Mouse (Mus musculus) midbrain, postnatal 0 days (tissue): Measurements from ENCODE around the gene Pcbp1. TPM values are rescaled to one million over a fixed set of nuclear protein-coding genes. Genes with fewer than 3 reads are reported as not detected.
"Not testable (repeated sequence)": the region's sequence is repeated elsewhere in the genome, so short reads cannot be mapped to it uniquely, and the experiment has no call there.

Experiments
- ATAC-seq: fragments of 200-750 bp; cut with Nextera tagmentation; 2 replicates; pipeline ENCODE4 v1.8.0; 2017; ENCODE audit warnings: moderate number of reproducible peaks, mild to moderate bottlenecking, moderate TSS enrichment, moderate library complexity; ENCODE audit not compliant: low FRiP score
- DNase-seq: peaks from one replicate; pipeline ENCODE4 v3.0.0-alpha.2; 2015; ENCODE audit warnings: low spot score
- H3K27ac ChIP-seq: fragments of 300-500 bp; sonication (generic); 2 replicates; pipeline ENCODE4 v1.5.1; 2014; ENCODE audit warnings: low read depth, mild to moderate bottlenecking, low read length, mixed read lengths
- H3K27me3 ChIP-seq: fragments of 300-500 bp; sonication (generic); 2 replicates; pipeline ENCODE4 v1.6.1; 2014; ENCODE audit warnings: low read length, control low read depth, mixed read lengths; ENCODE audit not compliant: insufficient read depth
- H3K36me3 ChIP-seq: fragments of 300-500 bp; sonication (generic); 2 replicates; pipeline ENCODE4 v1.6.1; 2014; ENCODE audit warnings: low read length, control low read depth, mixed read lengths; ENCODE audit not compliant: insufficient read depth
- H3K4me1 ChIP-seq: fragments of 300-500 bp; sonication (generic); 2 replicates; pipeline ENCODE4 v1.6.1; 2014; ENCODE audit warnings: mild to moderate bottlenecking, control low read depth, antibody characterized with exemption, low read length, mixed read lengths; ENCODE audit not compliant: insufficient read depth
- H3K4me2 ChIP-seq: fragments of 300-500 bp; sonication (generic); 2 replicates; pipeline ENCODE4 v1.6.1; 2014; ENCODE audit warnings: low read depth, mild to moderate bottlenecking, low read length, mixed read lengths; ENCODE audit not compliant: poor library complexity, severe bottlenecking
- H3K4me3 ChIP-seq: fragments of 300-500 bp; sonication (generic); 2 replicates; pipeline ENCODE4 v1.5.1; 2014; ENCODE audit warnings: low read depth, mild to moderate bottlenecking, low read length, moderate library complexity
- H3K9ac ChIP-seq: fragments of 300-500 bp; sonication (generic); replicated peaks from 2 replicates; pipeline ENCODE4 v1.6.1; 2014; ENCODE audit warnings: mild to moderate bottlenecking, low read length, moderate library complexity, mixed read lengths; ENCODE audit not compliant: poor library complexity, severe bottlenecking
- H3K9me3 ChIP-seq: fragments of 300-500 bp; sonication (generic); 2 replicates; pipeline ENCODE4 v1.6.1; 2016; ENCODE audit warnings: low read length, control low read depth
- CTCF ChIP-seq: IDR thresholded peaks from 2 replicates; pipeline ENCODE4 v1.5.1; 2016; ENCODE audit warnings: antibody characterized with exemption, mild to moderate bottlenecking
- WGBS: fragments of 180-500 bp; shearing (Covaris S2); extraction: QIAGEN DNeasy Blood & Tissue Kit; methylation state at CpG from one replicate; pipeline ENCODE4 v1.1.7; 2014; 5-methylcytosine and 5-hydroxymethylcytosine counted together
- polyA plus RNA-seq: library from polyadenylated mRNA; unstranded; fragments of >200 nt; fragmentation: Nextera tagmentation; extraction: Ambion mirVana; gene quantifications from 2 replicates; pipeline ENCODE4 v1.2.1, GENCODE M21; 2015
- total RNA-seq: library from RNA; depleted of rRNA; stranded (reverse); fragments of >200 nt; gene quantifications from 2 replicates; pipeline ENCODE4 v1.2.3, GENCODE M21; 2014

Gene Pcbp1
- total and polyA plus RNA-seq, 2 experiments from 2014 or later: 72.8 to 292 TPM

DNA sequence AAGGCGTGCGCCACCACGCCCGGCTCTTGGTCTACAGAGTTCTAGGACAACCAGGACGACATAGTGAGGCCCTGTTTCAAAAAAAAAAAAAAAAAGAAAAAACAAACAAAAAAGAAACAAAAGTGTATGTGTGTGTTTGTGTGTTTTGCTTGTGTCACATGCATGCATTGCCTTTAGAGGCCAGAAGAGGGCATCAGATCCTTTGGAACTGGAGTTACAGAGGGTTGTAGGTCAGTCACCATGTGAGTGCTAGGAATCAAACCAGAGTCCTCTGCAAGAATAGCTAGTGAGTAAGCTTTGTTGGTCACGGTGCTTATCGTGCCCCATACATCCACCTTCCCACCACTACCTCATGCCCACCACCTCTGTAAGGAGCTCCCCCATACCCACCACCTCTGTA is 31.4 kb downstream of the Pcbp1 start:
- Histone ChIP-seq H3K4me2 (no peak overlapping the region), H3K4me1 (no peaks in the 10 kb centered on the region), H3K27ac (no peak overlapping the region), H3K9ac (no peak overlapping the region), H3K27me3 (no peaks in the 10 kb centered on the region), H3K4me3 (no peak overlapping the region), H3K9me3 (no peaks in the 10 kb centered on the region), H3K36me3 (no peaks in the 10 kb centered on the region)
- DNase-seq (no peak), ATAC-seq (no peak)
- peak; percentile 31 for TF ChIP-seq CTCF
- 94% methylated on average over 7 of the region's 7 CpGs for WGBS

DNA sequence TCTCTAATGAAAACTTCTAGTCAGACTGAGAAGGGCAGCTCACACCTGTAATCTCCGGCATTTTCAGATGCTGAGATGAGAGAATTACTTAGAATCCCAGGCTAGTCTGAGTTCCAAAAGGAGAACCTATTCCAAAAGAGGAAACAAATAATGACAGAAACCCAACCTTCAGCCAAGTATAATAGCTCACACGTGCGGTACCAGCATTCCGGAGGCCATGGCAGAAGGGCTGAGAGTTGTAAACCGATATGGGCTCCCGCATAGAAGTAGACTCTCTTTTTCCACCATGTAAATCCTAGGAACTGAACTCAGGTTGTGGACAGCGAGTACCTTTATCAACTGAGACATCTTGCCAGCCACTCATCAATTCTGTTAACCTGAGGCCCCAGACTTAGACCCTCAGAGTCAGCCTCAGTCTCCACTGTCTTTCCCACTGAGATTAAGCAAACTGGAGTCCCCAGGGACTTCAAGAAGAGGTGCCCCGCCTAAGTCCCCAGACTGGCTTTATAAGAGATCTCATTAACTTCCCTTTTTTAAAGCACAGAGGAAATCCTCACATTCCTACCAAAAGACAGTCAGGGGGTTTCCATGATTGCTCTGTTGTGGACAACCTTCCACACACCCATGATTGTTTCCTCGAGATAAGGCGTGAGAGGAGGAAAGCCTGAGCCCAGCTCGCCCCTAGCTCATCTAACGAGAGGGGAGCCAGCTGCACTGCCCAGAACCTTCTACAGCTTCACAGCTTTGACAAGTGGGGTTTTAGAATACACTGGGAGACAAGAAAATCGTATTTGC is 32.5 kb downstream of the Pcbp1 start:
- no peaks in the 10 kb centered on the region for H3K36me3 ChIP-seq
- 74% methylated on average over 13 of the region's 13 CpGs for WGBS
- H3K27me3 ChIP-seq: no peaks in the 10 kb centered on the region
- DNase-seq (no peak), ATAC-seq (no peak)
- no peak overlapping the region for H3K4me2 ChIP-seq
- no peaks in the 10 kb centered on the region for H3K4me1 ChIP-seq
- H3K9ac ChIP-seq: no peak overlapping the region
- no peaks in the 10 kb centered on the region for H3K9me3 ChIP-seq
- TF ChIP-seq CTCF: no peak
- H3K4me3 ChIP-seq: no peak overlapping the region
- no peak overlapping the region for H3K27ac ChIP-seq

DNA sequence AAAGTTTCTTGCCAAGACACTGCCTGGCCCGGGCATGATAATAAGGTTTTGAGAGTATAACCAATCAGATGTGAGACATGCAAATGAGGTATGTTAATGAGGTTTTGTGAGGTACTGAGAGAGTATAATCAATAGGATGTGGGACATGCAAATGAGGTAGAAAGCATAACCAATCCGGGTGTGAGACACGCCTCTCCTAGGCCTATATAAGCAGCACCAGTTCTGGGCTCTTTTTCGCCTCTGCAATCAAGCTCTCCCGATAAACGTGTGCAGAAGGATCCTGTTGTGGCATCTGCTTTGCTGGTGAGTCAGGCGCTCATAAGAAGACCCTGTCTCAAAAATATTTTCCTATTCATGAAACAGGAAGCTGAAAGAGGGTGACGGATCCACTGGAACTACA is 35.7 kb downstream of the Pcbp1 start:
- WGBS: 89% methylated on average over 8 of the region's 8 CpGs
- not testable (repeated sequence) for DNase-seq, H3K4me1 ChIP-seq, H3K9ac ChIP-seq, H3K9me3 ChIP-seq, H3K4me3 ChIP-seq, H3K27ac ChIP-seq, H3K36me3 ChIP-seq, ATAC-seq, H3K27me3 ChIP-seq, H3K4me2 ChIP-seq

DNA sequence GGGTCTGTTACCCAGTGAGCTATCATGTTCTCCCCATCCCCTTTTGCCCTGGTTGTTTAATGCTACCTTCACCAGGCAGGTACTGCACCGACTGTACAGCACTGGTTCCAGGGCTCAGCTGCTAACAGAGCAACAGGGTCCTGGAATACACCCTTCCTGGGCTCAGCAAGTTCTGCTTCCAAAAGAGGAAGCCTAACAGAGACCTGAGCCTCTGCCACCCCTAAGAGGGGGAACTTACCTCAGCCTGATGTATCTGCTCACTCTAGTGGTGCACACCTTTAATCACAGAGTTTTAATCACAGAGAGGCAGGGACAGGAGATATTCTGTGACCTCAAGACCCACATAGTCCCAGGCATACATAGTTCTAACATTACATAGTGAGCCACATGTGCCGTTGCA is 36.2 kb downstream of the Pcbp1 start:
- ATAC-seq (no peak), DNase-seq (no peak)
- Histone ChIP-seq H3K4me1 (peaks cover 10% of the 10 kb centered on the region), H3K9me3 (no peaks in the 10 kb centered on the region), H3K4me2 (no peak overlapping the region), H3K27ac (no peak overlapping the region), H3K9ac (no peak overlapping the region), H3K36me3 (no peaks in the 10 kb centered on the region), H3K27me3 (no peaks in the 10 kb centered on the region), H3K4me3 (no peak overlapping the region)
- no peak for TF ChIP-seq CTCF
- 96% methylated on average over 2 of the region's 2 CpGs for WGBS

DNA sequence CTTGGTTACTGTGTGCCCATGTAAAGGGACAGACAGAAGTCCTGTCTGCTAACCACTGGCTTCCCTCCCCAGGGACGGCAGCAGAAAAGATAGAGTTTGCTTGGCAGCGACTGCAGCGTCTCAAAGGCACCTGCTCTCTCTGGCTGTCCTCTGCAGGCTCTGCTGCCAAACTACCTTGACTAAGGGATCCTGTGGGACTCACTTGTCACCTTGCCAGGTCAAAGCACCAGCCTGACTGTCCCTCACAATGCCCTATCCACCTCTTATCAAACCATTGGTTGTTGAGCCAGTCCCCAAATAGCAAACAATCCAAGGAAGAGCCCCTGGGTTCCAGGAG is 38.0 kb downstream of the Pcbp1 start:
- Histone ChIP-seq H3K4me2 (0 out of 2 replicates have a peak overlapping the region, but pooled peaks have one; percentile 39), H3K9me3 (no peaks in the 10 kb centered on the region), H3K27me3 (no peaks in the 10 kb centered on the region), H3K36me3 (no peaks in the 10 kb centered on the region), H3K4me1 (peaks cover 10% of the 10 kb centered on the region), H3K27ac (peak overlapping the region; percentile 91), H3K4me3 (no peak overlapping the region), H3K9ac (peak overlapping the region; percentile 60; the same call in 1 of the 2 replicates)
- no peak for ATAC-seq
- WGBS: 14% methylated on average over 3 of the region's 3 CpGs
- no peak for TF ChIP-seq CTCF
- peak; percentile 60 for DNase-seq

DNA sequence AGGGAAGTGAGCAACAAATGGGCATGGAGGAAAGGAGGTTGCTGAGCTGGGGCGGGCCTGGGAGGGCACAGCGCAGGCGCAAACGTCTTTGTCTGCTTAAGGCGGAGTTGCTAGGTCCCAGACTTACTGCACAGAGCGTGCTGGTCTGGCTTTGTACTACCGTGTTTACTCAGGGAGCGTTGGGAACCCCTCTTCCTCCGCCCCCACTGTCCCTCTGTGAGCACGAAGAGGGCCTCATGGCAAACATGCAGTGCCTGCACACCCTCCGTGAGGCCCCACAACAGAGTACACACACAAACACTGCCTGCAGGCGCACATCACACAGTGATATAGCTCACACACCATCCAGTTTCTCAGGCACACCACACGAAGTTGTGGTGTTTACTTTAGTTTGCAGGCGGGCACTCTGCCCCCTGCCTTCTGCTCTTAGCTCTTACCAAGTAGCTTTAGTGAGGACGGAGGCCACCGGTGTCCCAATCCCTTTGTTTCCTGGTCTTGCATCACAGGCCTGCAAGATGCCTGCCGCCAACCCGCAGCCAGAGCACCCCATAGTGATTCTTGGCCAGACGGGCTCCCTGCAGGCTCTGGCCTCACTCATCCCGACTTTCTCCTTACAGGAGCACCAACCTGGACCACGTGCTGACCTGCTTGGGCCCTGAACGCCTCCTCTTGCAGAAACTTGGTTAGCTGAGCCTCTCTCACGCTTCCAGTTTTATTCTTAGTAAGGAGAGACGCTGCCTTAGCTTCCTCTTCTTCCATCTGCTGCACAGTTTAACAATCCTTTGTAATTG is 38.6 kb downstream of the Pcbp1 start:
- Histone ChIP-seq H3K9me3 (no peaks in the 10 kb centered on the region), H3K27ac (peak overlapping the region; percentile 91), H3K36me3 (no peaks in the 10 kb centered on the region), H3K4me1 (peaks cover 10% of the 10 kb centered on the region), H3K4me3 (peak overlapping the region; percentile 6; the same call in 1 of the 2 replicates), H3K9ac (peak overlapping the region; percentile 60), H3K27me3 (no peaks in the 10 kb centered on the region), H3K4me2 (peak overlapping the region; percentile 39)
- ATAC-seq (peak; percentile 92), DNase-seq (peak; percentile 89)
- TF ChIP-seq CTCF: peak; percentile 50
- 5% methylated on average over 24 of the region's 24 CpGs for WGBS
